Mouse (Mus musculus) left cerebral cortex, adult 2 months (tissue): ENCODE results near the gene Sdccag8. TPM values are rescaled to one million over a fixed set of nuclear protein-coding genes. Genes with fewer than 3 reads are reported as not detected.
"Not testable (repeated sequence)": the region's sequence is repeated elsewhere in the genome, so short reads cannot be mapped to it uniquely, and the experiment has no call there.

ENCODE experiments used
- DNase-seq, 2 experiments: peaks; one replicate each; pipeline ENCODE4 v3.0.0; 2021 to 2022; ENCODE audit warnings: low spot score in 2 of 2, mixed read lengths in 1 of 2; ENCODE audit errors: extremely low spot score in 1 of 2
- H3K27ac ChIP-seq: fragments of 200-600 bp; 2 replicates; pipeline ENCODE4 v1.8.1; 2022
- H3K4me3 ChIP-seq: fragments of 200-600 bp; 2 replicates; pipeline ENCODE4 v1.8.1; 2022
- CTCF ChIP-seq: fragments of 200-600 bp; IDR thresholded peaks from 2 replicates; pipeline ENCODE4 v1.8.1; 2022; ENCODE audit warnings: antibody characterized with exemption, mild to moderate bottlenecking, moderate library complexity
- intact Hi-C: fragments of 180-260 bp; cut with DNase I; formaldehyde crosslinking; loops from one replicate; pipeline ENCODE4 v1.15.1; 2025
- total RNA-seq, 2 experiments: library from RNA; stranded (reverse); gene quantifications; 2 replicates each; pipeline ENCODE4 v1.2.3; 2021

The Sdccag8 gene
- total RNA-seq, 2 experiments from 2014 or later = 17.6 TPM

- Histone ChIP-seq H3K27ac (peak overlapping the region; percentile 94), H3K4me3 (no peak overlapping the region)
- intact Hi-C loops = loop anchor here (2.0 to 10.0 kb wide), 3 partner anchors 118 to 515 kb away; no protein-coding TSS in a partner anchor
- no peak for TF ChIP-seq CTCF
- peak in 1 of 2 experiments; percentile 1 for DNase-seq
These were observed 118.0 kb downstream of the Sdccag8 start for GRCm38 (mm10) chr1:176932320-176932950.

- Histone ChIP-seq H3K27ac (peak overlapping the region; percentile 94), H3K4me3 (no peak overlapping the region)
- intact Hi-C loops = loop anchor here (1.0 to 10.0 kb wide), 4 partner anchors 47 to 514 kb away; no protein-coding TSS in a partner anchor
- peak; percentile 15 to 71 for DNase-seq
- no peak for TF ChIP-seq CTCF
These were observed 118.9 kb downstream of the Sdccag8 start for GRCm38 (mm10) chr1:176933319-176933718.

GRCm38 (mm10) chr1:176934043-176934762 is 119.7 kb downstream of the Sdccag8 start:
- no peak overlapping the region for H3K4me3 ChIP-seq
- peak overlapping the region; percentile 89 for H3K27ac ChIP-seq
- peak in 1 of 2 experiments; percentile 16 for DNase-seq
- intact Hi-C loops = loop anchor here (5.0 to 10.0 kb wide), 2 partner anchors 211 to 513 kb away; no protein-coding TSS in a partner anchor
- no peak for TF ChIP-seq CTCF

GRCm38 (mm10) chr1:176939901-176940341 is 125.5 kb downstream of the Sdccag8 start:
- no peak for TF ChIP-seq CTCF
- intact Hi-C loops = loop anchor here (10.0 kb wide), 1 partner anchor 205 kb away; no protein-coding TSS in a partner anchor
- no peak overlapping the region for H3K4me3 ChIP-seq
- peak in 1 of 2 experiments; percentile 7 for DNase-seq
- H3K27ac ChIP-seq = peak overlapping the region; percentile 74

- H3K27ac ChIP-seq, DNase-seq, intact Hi-C loops, H3K4me3 ChIP-seq: not testable (repeated sequence)
These were observed 127.0 kb downstream of the Sdccag8 start for GRCm38 (mm10) chr1:176941286-176941990.

- no peak for TF ChIP-seq CTCF
- H3K4me3 ChIP-seq = no peak overlapping the region
- intact Hi-C loops = no loop called here
- no peak for DNase-seq
- H3K27ac ChIP-seq = no peak overlapping the region
These were observed 128.7 kb downstream of the Sdccag8 start for GRCm38 (mm10) chr1:176943126-176943525.

- no peak for DNase-seq
- H3K4me3 ChIP-seq = no peak overlapping the region
- no peak overlapping the region for H3K27ac ChIP-seq
- no peak for TF ChIP-seq CTCF
- intact Hi-C loops = no loop called here
These were observed 129.5 kb downstream of the Sdccag8 start for GRCm38 (mm10) chr1:176943987-176944386.

GRCm38 (mm10) chr1:176944458-176945174 is 130.2 kb downstream of the Sdccag8 start:
- intact Hi-C loops = loop anchor here (5.0 kb wide), 1 partner anchor 38 kb away; no protein-coding TSS in a partner anchor
- no peak for DNase-seq
- Histone ChIP-seq H3K4me3 (no peak overlapping the region), H3K27ac (no peak overlapping the region)
- no peak for TF ChIP-seq CTCF

GRCm38 (mm10) chr1:176945175-176945540 is 130.7 kb downstream of the Sdccag8 start:
- no peak overlapping the region for H3K27ac ChIP-seq
- intact Hi-C loops = loop anchor here (5.0 kb wide), 1 partner anchor 37 kb away; no protein-coding TSS in a partner anchor
- DNase-seq = no peak

GRCm38 (mm10) chr1:176946031-176946795 is 131.8 kb downstream of the Sdccag8 start:
- H3K27ac ChIP-seq = peak overlapping the region; percentile 74
- peak in 1 of 2 experiments; percentile 42 for DNase-seq
- intact Hi-C loops = loop anchor here (5.0 kb wide), 1 partner anchor 36 kb away; no protein-coding TSS in a partner anchor

More at GRCm38 (mm10) chr1:176945175-176945540, 130.7 kb downstream of the Sdccag8 start:
- H3K4me3 ChIP-seq = no peak overlapping the region
- TF ChIP-seq CTCF = no peak

More at GRCm38 (mm10) chr1:176946031-176946795, 131.8 kb downstream of the Sdccag8 start:
- no peak for TF ChIP-seq CTCF
- H3K4me3 ChIP-seq = no peak overlapping the region
